Mouse (Mus musculus) liver, embryonic 14.5 days (tissue): ENCODE data around the gene Ccnj. TPM values are rescaled to one million over a fixed set of nuclear protein-coding genes. Genes with fewer than 3 reads are reported as not detected.
A peak's percentile ranks its signal among the peaks of the same experiment; 100 is the strongest.

Experiments
- ATAC-seq: fragments of 200-750 bp; cut with Nextera tagmentation; 2 replicates; pipeline ENCODE4 v1.8.0; 2017; ENCODE audit warnings: moderate number of reproducible peaks, mild to moderate bottlenecking, moderate library complexity; ENCODE audit not compliant: insufficient read depth
- DNase-seq, 3 experiments: peaks; one replicate each; pipeline ENCODE4 v3.0.0-alpha.2; 2012 to 2013; ENCODE audit warnings: low read depth in 3 of 3, low spot score in 3 of 3
- H3K27ac ChIP-seq: fragments of 300-500 bp; sonication (generic); 2 replicates; pipeline ENCODE4 v1.5.1; 2014; ENCODE audit warnings: moderate library complexity, mild to moderate bottlenecking, control low read depth, inconsistent platforms
- H3K27me3 ChIP-seq: fragments of 300-500 bp; sonication (generic); 2 replicates; pipeline ENCODE4 v1.6.1; 2014; ENCODE audit warnings: mild to moderate bottlenecking, low read length, moderate library complexity; ENCODE audit not compliant: control insufficient read depth, insufficient read depth
- H3K36me3 ChIP-seq: fragments of 300-500 bp; sonication (generic); replicated peaks from 2 replicates; pipeline ENCODE4 v1.6.1; 2014; ENCODE audit warnings: low read depth; ENCODE audit not compliant: control insufficient read depth, insufficient read depth
- H3K4me1 ChIP-seq, 2 experiments: fragments of 200-500 bp in 1 of 2; fragments of 300-500 bp in 1 of 2; sonication (generic) in 1 of 2; replicated peaks; 2 replicates each; pipeline ENCODE4 v1.6.1; 2012 to 2014; ENCODE audit warnings: antibody characterized with exemption in 1 of 2, inconsistent platforms in 1 of 2, low read length in 1 of 2; ENCODE audit not compliant: control insufficient read depth in 2 of 2, insufficient read depth in 2 of 2
- H3K4me2 ChIP-seq: fragments of 300-500 bp; sonication (generic); 2 replicates; pipeline ENCODE4 v1.6.1; 2014; ENCODE audit warnings: low read depth, mild to moderate bottlenecking, control low read depth, moderate library complexity
- H3K4me3 ChIP-seq, 2 experiments: fragments of 200-500 bp in 1 of 2; fragments of 300-500 bp in 1 of 2; sonication (generic) in 1 of 2; 2 replicates each; pipeline ENCODE4 v1.5.1; 2012 to 2014; ENCODE audit warnings: low read depth in 2 of 2, low read length in 2 of 2, mild to moderate bottlenecking in 2 of 2, control low read depth in 1 of 2, inconsistent platforms in 1 of 2, moderate library complexity in 1 of 2; ENCODE audit not compliant: insufficient read depth in 1 of 2
- H3K9ac ChIP-seq: fragments of 300-500 bp; sonication (generic); replicated peaks from 2 replicates; pipeline ENCODE4 v1.6.1; 2014; ENCODE audit warnings: mild to moderate bottlenecking, control low read depth, moderate library complexity
- H3K9me3 ChIP-seq: fragments of 300-500 bp; sonication (generic); 2 replicates; pipeline ENCODE4 v1.6.1; 2016; ENCODE audit warnings: low read length, mixed read lengths; ENCODE audit not compliant: control insufficient read depth
- CTCF ChIP-seq: IDR thresholded peaks from 2 replicates; pipeline ENCODE4 v1.5.1; 2016; ENCODE audit warnings: antibody characterized with exemption, low read depth, control low read depth
- EP300 ChIP-seq: IDR thresholded peaks from 2 replicates; pipeline ENCODE4 v1.6.1; 2016; ENCODE audit warnings: antibody characterized with exemption, low read depth
- WGBS: fragments of 180-500 bp; shearing (Covaris S2); extraction: QIAGEN DNeasy Blood & Tissue Kit; methylation state at CpG from one replicate; pipeline ENCODE4 v1.1.7; 2014; ENCODE audit not compliant: insufficient replicate concordance; 5-methylcytosine and 5-hydroxymethylcytosine counted together
- microRNA-seq: library from miRNA; unstranded; fragments of <30 nt; microRNA quantifications from one replicate; pipeline ENCODE4, GENCODE M21; 2016
- polyA plus RNA-seq, 2 experiments: library from polyadenylated mRNA; depleted of rRNA in 1 of 2; stranded (reverse) in 1 of 2; unstranded in 1 of 2; fragments of >200 nt; fragmentation: Nextera tagmentation in 1 of 2; extraction: Ambion mirVana in 1 of 2; gene quantifications; 2 replicates each; pipeline versions ENCODE4 v1.2.1 to v1.2.3; 2012 to 2014

Ccnj gene
- polyA plus RNA-seq, 2 experiments = 2.9 to 3.2 TPM

DNA sequence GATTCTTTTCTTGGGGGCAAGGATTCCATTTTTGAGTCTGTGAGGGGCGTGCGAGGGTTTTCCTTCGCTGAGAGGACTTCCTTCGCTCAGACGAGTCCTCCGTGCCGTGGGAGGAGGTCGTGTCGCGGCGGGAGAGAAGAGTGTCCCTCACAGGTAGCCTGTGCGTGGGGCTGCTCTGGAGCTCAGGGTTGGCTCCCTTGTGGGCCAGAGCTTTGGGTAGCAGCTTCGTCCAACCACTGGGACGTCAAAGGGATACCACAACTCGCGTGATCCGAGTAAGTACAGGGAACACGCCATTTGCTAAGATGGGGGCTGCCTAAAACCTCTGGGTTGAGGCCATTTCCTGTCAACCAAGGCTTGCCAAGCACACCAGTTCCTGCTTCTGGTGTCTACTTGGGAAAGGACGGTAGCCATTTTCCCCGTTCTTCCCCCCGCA lies 63.0 kb downstream of the Ccnj start:
- peaks cover 5% of the 10 kb centered on the region; the same call in 1 of the 2 replicates for H3K27me3 ChIP-seq
- peak overlapping the region; percentile 81 for H3K9ac ChIP-seq
- no peak overlapping the region; the same call in 1 of the 2 replicates for H3K27ac ChIP-seq
- peak overlapping the region; percentile 88 to 90 for H3K4me3 ChIP-seq
- DNase-seq = no peak
- peak; percentile 9; the same call in 1 of the 2 replicates for ATAC-seq
- peak overlapping the region; percentile 83 for H3K4me2 ChIP-seq
- H3K36me3 ChIP-seq = no peaks in the 10 kb centered on the region
- peaks cover 4 to 7% of the 10 kb centered on the region in 2 experiments; a peak in 3 of 4 replicates for H3K4me1 ChIP-seq
- H3K9me3 ChIP-seq = no peaks in the 10 kb centered on the region
- WGBS = 49% methylated on average over 21 of the region's 21 CpGs
- no peak for TF ChIP-seq EP300
- no peak for TF ChIP-seq CTCF

- DNase-seq (peak; percentile 70 to 75 (median 71)), ATAC-seq (peak; percentile 91)
- under 1% methylated on average over 89 of the region's 89 CpGs for WGBS
Measured at GRCm38 (mm10) chr19:40894519-40895392, 63.7 kb downstream of the Ccnj start, which contains the start of gene Zfp518a. Zfp518a (plus strand) TSS chr19:40894705.

DNA sequence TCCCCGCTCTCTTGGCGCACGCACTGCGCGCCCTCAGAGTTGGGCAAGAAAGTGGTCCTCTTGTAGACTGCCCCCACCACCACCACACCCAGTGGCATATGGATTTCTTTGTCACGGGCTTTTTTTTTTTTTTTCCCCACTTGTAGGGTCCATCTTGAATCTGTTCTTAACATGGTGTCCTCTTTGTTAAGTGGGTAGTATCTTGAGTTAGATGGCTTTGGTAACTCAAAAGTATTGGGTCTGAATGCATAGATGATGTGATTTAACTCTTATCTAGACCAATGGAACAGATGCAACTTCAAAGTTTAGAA lies 64.3 kb downstream of the Ccnj start:
- Histone ChIP-seq H3K9ac (peak overlapping the region; percentile 81), H3K4me3 (peak overlapping the region; percentile 88 to 90), H3K9me3 (no peaks in the 10 kb centered on the region), H3K4me2 (peak overlapping the region; percentile 83), H3K36me3 (no peaks in the 10 kb centered on the region), H3K27ac (no peak overlapping the region), H3K4me1 (peaks cover 4 to 7% of the 10 kb centered on the region in 2 experiments; a peak in 3 of 4 replicates), H3K27me3 (peaks cover 5% of the 10 kb centered on the region; the same call in 1 of the 2 replicates)
- DNase-seq = no peak
- TF ChIP-seq EP300 (no peak), CTCF (no peak)
- no peak for ATAC-seq
- under 1% methylated on average over 6 of the region's 6 CpGs for WGBS

More at GRCm38 (mm10) chr19:40894519-40895392, 63.7 kb downstream of the Ccnj start, which contains the start of gene Zfp518a:
- Histone ChIP-seq H3K9ac (peak within 1 kb of the TSS; percentile 81), H3K4me2 (peak within 1 kb of the TSS; percentile 83), H3K9me3 (no peaks in the 10 kb centered on the region), H3K27me3 (peaks cover 5% of the 10 kb centered on the region; the same call in 1 of the 2 replicates), H3K27ac (peak within 1 kb of the TSS; percentile 68), H3K4me1 (peaks cover 4 to 7% of the 10 kb centered on the region in 2 experiments; a peak in 3 of 4 replicates), H3K36me3 (no peaks in the 10 kb centered on the region), H3K4me3 (peak within 1 kb of the TSS; percentile 88 to 90)
- TF ChIP-seq EP300 (no peak), CTCF (no peak)

Small RNAs within 50 kb of the gene (microRNA-seq; reads per million reads assigned to microRNA genes)
- gene Mir8092 = 1.7 reads per million

Other genes starting within 250 kb of the Ccnj start
- gene Aldh18a1, start 242.8 kb upstream of the Ccnj start, polyA plus RNA-seq (2012; rRNA removed) = 20.5 and 26.7 TPM in 2 replicates
- 25.6 and 30.8 TPM in 2 replicates for gene Aldh18a1, start 242.8 kb upstream of the Ccnj start, polyA plus RNA-seq (2014; fragmentation: Nextera tagmentation; extraction: Ambion mirVana)
- gene Tctn3, start 219.0 kb upstream of the Ccnj start, polyA plus RNA-seq (2012; rRNA removed) = 1.4 and 1.5 TPM in 2 replicates
- 1.5 and 2.1 TPM in 2 replicates for gene Tctn3, start 219.0 kb upstream of the Ccnj start, polyA plus RNA-seq (2014; fragmentation: Nextera tagmentation; extraction: Ambion mirVana)
- gene Entpd1, start 218.9 kb upstream of the Ccnj start, polyA plus RNA-seq (2012; rRNA removed) = 1.5 and 1.6 TPM in 2 replicates
- 2.5 and 2.8 TPM in 2 replicates for gene Entpd1, start 218.9 kb upstream of the Ccnj start, polyA plus RNA-seq (2014; fragmentation: Nextera tagmentation; extraction: Ambion mirVana)
- 0.38 and 0.71 TPM in 2 replicates for gene Cc2d2b, start 82.5 kb upstream of the Ccnj start, polyA plus RNA-seq (2012; rRNA removed)
- gene Cc2d2b, start 82.5 kb upstream of the Ccnj start, polyA plus RNA-seq (2014; fragmentation: Nextera tagmentation; extraction: Ambion mirVana) = 0.69 and 1.1 TPM in 2 replicates
- gene Zfp518a, start 63.4 kb downstream of the Ccnj start, polyA plus RNA-seq (2012; rRNA removed) = 1.9 and 2.7 TPM in 2 replicates
- 4.4 and 5.5 TPM in 2 replicates for gene Zfp518a, start 63.4 kb downstream of the Ccnj start, polyA plus RNA-seq (2014; fragmentation: Nextera tagmentation; extraction: Ambion mirVana)
- gene Blnk, start 163.3 kb downstream of the Ccnj start, polyA plus RNA-seq (2012; rRNA removed) = 0.42 and 0.45 TPM in 2 replicates
- 0.71 and 0.72 TPM in 2 replicates for gene Blnk, start 163.3 kb downstream of the Ccnj start, polyA plus RNA-seq (2014; fragmentation: Nextera tagmentation; extraction: Ambion mirVana)
- 0.03 TPM in 1 of 2 replicates, not detected in the other for gene Dntt, start 198.0 kb downstream of the Ccnj start, polyA plus RNA-seq (2012; rRNA removed)
- 0.09 TPM in 1 of 2 replicates, not detected in the other for gene Dntt, start 198.0 kb downstream of the Ccnj start, polyA plus RNA-seq (2014; fragmentation: Nextera tagmentation; extraction: Ambion mirVana)
- not detected in 2 replicates for gene Opalin, start 245.8 kb downstream of the Ccnj start, polyA plus RNA-seq (2012; rRNA removed)
- not detected in 2 replicates for gene Opalin, start 245.8 kb downstream of the Ccnj start, polyA plus RNA-seq (2014; fragmentation: Nextera tagmentation; extraction: Ambion mirVana)